Mouse (Mus musculus) heart, embryonic 16.5 days (tissue): ENCODE measurements around the gene Gga3. TPM values are rescaled to one million over a fixed set of nuclear protein-coding genes. Genes with fewer than 3 reads are reported as not detected.

Experiments used
- ATAC-seq: fragments of 200-750 bp; cut with Nextera tagmentation; replicated peaks from 2 replicates; pipeline ENCODE4 v1.8.0; 2017; ENCODE audit warnings: moderate number of reproducible peaks; ENCODE audit not compliant: insufficient read depth, low FRiP score; ENCODE audit errors: extremely low read depth
- H3K27ac ChIP-seq: fragments of 300-500 bp; sonication (generic); 2 replicates; pipeline ENCODE4 v1.5.1; 2014; ENCODE audit warnings: mild to moderate bottlenecking, low read length, control low read depth, moderate library complexity
- H3K27me3 ChIP-seq: fragments of 300-500 bp; sonication (generic); 2 replicates; pipeline ENCODE4 v1.6.1; 2014; ENCODE audit warnings: low read length, mixed read lengths; ENCODE audit not compliant: control insufficient read depth, insufficient read depth
- H3K36me3 ChIP-seq: fragments of 300-500 bp; sonication (generic); 2 replicates; pipeline ENCODE4 v1.6.1; 2014; ENCODE audit not compliant: control insufficient read depth, insufficient read depth
- H3K4me1 ChIP-seq: fragments of 300-500 bp; sonication (generic); 2 replicates; pipeline ENCODE4 v1.6.1; 2014; ENCODE audit warnings: low read length, mixed read lengths; ENCODE audit not compliant: control insufficient read depth, insufficient read depth
- H3K4me2 ChIP-seq: fragments of 300-500 bp; sonication (generic); 2 replicates; pipeline ENCODE4 v1.6.1; 2014; ENCODE audit warnings: low read depth, mild to moderate bottlenecking, control low read depth, low read length
- H3K4me3 ChIP-seq: fragments of 300-500 bp; sonication (generic); 2 replicates; pipeline ENCODE4 v1.5.1; 2014; ENCODE audit warnings: mild to moderate bottlenecking, control low read depth, low read length
- H3K9ac ChIP-seq: fragments of 300-500 bp; sonication (generic); 2 replicates; pipeline ENCODE4 v1.6.1; 2014; ENCODE audit warnings: low read length, control low read depth
- H3K9me3 ChIP-seq: fragments of 300-500 bp; sonication (generic); replicated peaks from 2 replicates; pipeline ENCODE4 v1.6.1; 2016; ENCODE audit warnings: low read length; ENCODE audit not compliant: control insufficient read depth
- WGBS: fragments of 180-500 bp; shearing (Covaris S2); extraction: QIAGEN DNeasy Blood & Tissue Kit; methylation state at CpG from one replicate; pipeline ENCODE4 v1.1.7; 2014; 5-methylcytosine and 5-hydroxymethylcytosine counted together
- polyA plus RNA-seq: library from polyadenylated mRNA; unstranded; fragments of >200 nt; fragmentation: Nextera tagmentation; extraction: Ambion mirVana; gene quantifications from 2 replicates; pipeline ENCODE4 v1.2.1, GENCODE M21; 2015

Gene Gga3
- polyA plus RNA-seq, 1 experiment from 2014 or later = 18.8 TPM

- no peaks in the 10 kb centered on the region for H3K9me3 ChIP-seq
- ATAC-seq = no peak
- 80% methylated on average over 8 of the region's 8 CpGs for WGBS
Observed at GRCm38 (mm10) chr11:115635041-115635440, 31.2 kb upstream of the Gga3 start.

GRCm38 (mm10) chr11:115634109-115634508 is 30.3 kb upstream of the Gga3 start:
- H3K27me3 ChIP-seq = no peaks in the 10 kb centered on the region
- H3K4me3 ChIP-seq = no peak overlapping the region
- WGBS = 73% methylated on average over 4 of the region's 4 CpGs
- no peak overlapping the region for H3K4me2 ChIP-seq
- no peak for ATAC-seq
- no peak overlapping the region for H3K27ac ChIP-seq
- H3K9me3 ChIP-seq = no peaks in the 10 kb centered on the region
- H3K4me1 ChIP-seq = peaks cover under 1% of the 10 kb centered on the region; the same call in 1 of the 2 replicates
- H3K36me3 ChIP-seq = no peaks in the 10 kb centered on the region
- no peak overlapping the region for H3K9ac ChIP-seq

More at GRCm38 (mm10) chr11:115635041-115635440, 31.2 kb upstream of the Gga3 start:
- Histone ChIP-seq H3K27me3 (no peaks in the 10 kb centered on the region), H3K4me3 (no peak overlapping the region), H3K36me3 (no peaks in the 10 kb centered on the region), H3K9ac (no peak overlapping the region), H3K4me1 (peaks cover 3% of the 10 kb centered on the region; the same call in 1 of the 2 replicates), H3K27ac (no peak overlapping the region), H3K4me2 (no peak overlapping the region)

- no peaks in the 10 kb centered on the region for H3K4me1 ChIP-seq
- no peak overlapping the region for H3K9ac ChIP-seq
- H3K36me3 ChIP-seq = no peaks in the 10 kb centered on the region
- no peak overlapping the region for H3K4me2 ChIP-seq
- H3K9me3 ChIP-seq = no peaks in the 10 kb centered on the region
- no peak for ATAC-seq
- no peaks in the 10 kb centered on the region for H3K27me3 ChIP-seq
- no peak overlapping the region for H3K27ac ChIP-seq
- 83% methylated on average over 10 of the region's 10 CpGs for WGBS
- H3K4me3 ChIP-seq = no peak overlapping the region
Observed at GRCm38 (mm10) chr11:115632862-115633261, 29.0 kb upstream of the Gga3 start.

GRCm38 (mm10) chr11:115632247-115632646 is 28.4 kb upstream of the Gga3 start:
- no peak overlapping the region for H3K27ac ChIP-seq
- no peaks in the 10 kb centered on the region for H3K36me3 ChIP-seq
- 70% methylated on average over 7 of the region's 7 CpGs for WGBS
- no peaks in the 10 kb centered on the region for H3K9me3 ChIP-seq
- no peak overlapping the region for H3K4me3 ChIP-seq
- no peaks in the 10 kb centered on the region for H3K27me3 ChIP-seq
- no peak overlapping the region for H3K9ac ChIP-seq
- ATAC-seq = no peak
- peaks cover under 1% of the 10 kb centered on the region for H3K4me1 ChIP-seq
- no peak overlapping the region for H3K4me2 ChIP-seq

GRCm38 (mm10) chr11:115631505-115631890 is 27.6 kb upstream of the Gga3 start:
- no peak overlapping the region for H3K9ac ChIP-seq
- no peak overlapping the region for H3K4me2 ChIP-seq
- H3K9me3 ChIP-seq = no peaks in the 10 kb centered on the region
- no peak overlapping the region for H3K4me3 ChIP-seq
- no peaks in the 10 kb centered on the region for H3K27me3 ChIP-seq
- H3K36me3 ChIP-seq = no peaks in the 10 kb centered on the region
- no peak for ATAC-seq
- peaks cover 3% of the 10 kb centered on the region for H3K4me1 ChIP-seq
- 19% methylated on average over 3 of the region's 3 CpGs for WGBS
- no peak overlapping the region for H3K27ac ChIP-seq

- Histone ChIP-seq H3K27ac (no peak overlapping the region), H3K4me3 (no peak overlapping the region), H3K9me3 (no peaks in the 10 kb centered on the region), H3K4me2 (no peak overlapping the region), H3K27me3 (no peaks in the 10 kb centered on the region), H3K36me3 (no peaks in the 10 kb centered on the region), H3K9ac (no peak overlapping the region), H3K4me1 (peaks cover 3% of the 10 kb centered on the region)
- 46% methylated on average over 16 of the region's 16 CpGs for WGBS
- ATAC-seq = no peak
Observed at GRCm38 (mm10) chr11:115630532-115631504, 27.0 kb upstream of the Gga3 start.

GRCm38 (mm10) chr11:115629734-115630531 is 26.1 kb upstream of the Gga3 start:
- Histone ChIP-seq H3K27me3 (no peaks in the 10 kb centered on the region), H3K9ac (no peak overlapping the region), H3K9me3 (no peaks in the 10 kb centered on the region), H3K4me2 (no peak overlapping the region), H3K4me1 (peaks cover 3% of the 10 kb centered on the region), H3K36me3 (no peaks in the 10 kb centered on the region), H3K4me3 (no peak overlapping the region), H3K27ac (no peak overlapping the region)
- WGBS = 83% methylated on average over 13 of the region's 13 CpGs
- ATAC-seq = no peak

- no peak for ATAC-seq
- no peaks in the 10 kb centered on the region for H3K9me3 ChIP-seq
- peak overlapping the region; percentile 38; the same call in 1 of the 2 replicates for H3K27ac ChIP-seq
- H3K36me3 ChIP-seq = 0 out of 2 replicates have a peak, but pooled peaks cover 2% of the 10 kb centered on the region
- H3K27me3 ChIP-seq = no peaks in the 10 kb centered on the region
- peak overlapping the region; percentile 81 for H3K4me3 ChIP-seq
- peak overlapping the region; percentile 64 for H3K4me2 ChIP-seq
- peaks cover 3% of the 10 kb centered on the region for H3K4me1 ChIP-seq
- peak overlapping the region; percentile 60 for H3K9ac ChIP-seq
- WGBS = 46% methylated on average over 13 of the region's 13 CpGs
Observed at GRCm38 (mm10) chr11:115628465-115629101, 24.7 kb upstream of the Gga3 start.
